Mouse (Mus musculus) heart, adult 2 months (tissue): ENCODE results near the gene Katna1. TPM values are rescaled to one million over a fixed set of nuclear protein-coding genes. Genes with fewer than 3 reads are reported as not detected.

Experiments used
- DNase-seq, 2 experiments: peaks; one replicate each; pipeline ENCODE4 v3.0.0; 2021
- H3K27ac ChIP-seq: fragments of 200-600 bp; 2 replicates; pipeline ENCODE4 v1.8.1; 2022
- H3K27me3 ChIP-seq: fragments of 200-500 bp; 2 replicates; pipeline ENCODE4 v1.6.1; 2012; ENCODE audit warnings: mild to moderate bottlenecking, low read length, inconsistent platforms, mixed read lengths; ENCODE audit not compliant: control insufficient read depth, insufficient read depth
- H3K36me3 ChIP-seq: fragments of 200-500 bp; 2 replicates; pipeline ENCODE4 v1.6.1; 2012; ENCODE audit warnings: low read length, inconsistent platforms; ENCODE audit not compliant: control insufficient read depth, insufficient read depth
- H3K4me1 ChIP-seq: fragments of 200-500 bp; 2 replicates; pipeline ENCODE4 v1.6.1; 2011; ENCODE audit warnings: low read length; ENCODE audit not compliant: control insufficient read depth, insufficient read depth
- H3K4me3 ChIP-seq: fragments of 200-600 bp; 2 replicates; pipeline ENCODE4 v1.8.1; 2022
- H3K79me2 ChIP-seq: fragments of 200-500 bp; replicated peaks from 2 replicates; pipeline ENCODE4 v1.6.1; 2012; ENCODE audit warnings: mild to moderate bottlenecking, inconsistent platforms, low read length, moderate library complexity, mixed read lengths; ENCODE audit not compliant: control insufficient read depth, insufficient read depth
- H3K9ac ChIP-seq: fragments of 200-500 bp; 2 replicates; pipeline ENCODE4 v1.6.1; 2012; ENCODE audit warnings: low read depth, mild to moderate bottlenecking, control low read depth, inconsistent platforms, low read length, mixed read lengths
- CTCF ChIP-seq: fragments of 200-600 bp; IDR thresholded peaks from 2 replicates; pipeline ENCODE4 v1.8.1; 2022; ENCODE audit warnings: antibody characterized with exemption, mild to moderate bottlenecking, moderate library complexity
- EP300 ChIP-seq: fragments of 200-500 bp; IDR thresholded peaks from 2 replicates; pipeline ENCODE4 v1.6.1; 2011; ENCODE audit warnings: low read depth, low read length, control low read depth; ENCODE audit not compliant: insufficient read depth
- POLR2A ChIP-seq: fragments of 200-500 bp; IDR thresholded peaks from 2 replicates; pipeline ENCODE4 v1.6.1; 2011; ENCODE audit warnings: mild to moderate bottlenecking, low read depth, low read length, control low read depth; ENCODE audit not compliant: insufficient read depth
- WGBS: fragments of 180-500 bp; shearing (Covaris S2); methylation state at CpG from one replicate; pipeline ENCODE4 v1.1.7; 2018; 5-methylcytosine and 5-hydroxymethylcytosine counted together
- intact Hi-C: fragments of 180-260 bp; cut with DNase I; formaldehyde crosslinking; loops from one replicate; pipeline ENCODE4 v1.15.1; 2025
- long read RNA-seq: library from polyadenylated mRNA; stranded (forward); transcript quantifications from one replicate; pipeline ENCODE4 v2.0.0, GENCODE M21; 2021
- polyA plus RNA-seq: library from polyadenylated mRNA; depleted of rRNA; stranded (reverse); fragments of >200 nt; gene quantifications from 2 replicates; pipeline ENCODE4 v1.2.3, GENCODE M21; 2012; rRNA removed
- total RNA-seq, 2 experiments: library from RNA; stranded (reverse); gene quantifications; 2 replicates each; pipeline ENCODE4 v1.2.3; 2021

The Katna1 gene
- 10 to 100 TPM; 11.9 to 14.2 TPM for total RNA-seq
- polyA plus RNA-seq: 3.7 and 4.4 TPM in 2 replicates
- long read RNA-seq, transcript Katna1-201 (11 exons, 1,774 nt): major isoform, 11 of 11 reads
- long read RNA-seq, partial matches to known transcripts: 0 of 11 reads
- long read RNA-seq, other reads (novel, unspliced or antisense): 0 of 11 reads

- Histone ChIP-seq H3K9ac (peak within 1 kb of the TSS; percentile 92), H3K79me2 (peaks cover 3% of the 10 kb centered on the region; the same call in 1 of the 2 replicates), H3K4me1 (peaks cover 1% of the 10 kb centered on the region; the same call in 1 of the 2 replicates), H3K4me3 (peak within 1 kb of the TSS; percentile 78), H3K27ac (peak within 1 kb of the TSS; percentile 80), H3K27me3 (no peaks in the 10 kb centered on the region), H3K36me3 (no peaks in the 10 kb centered on the region)
- TF ChIP-seq CTCF (no peak), POLR2A (peak; percentile 75)
- intact Hi-C loops: loop anchor here (2.0 to 5.0 kb wide), 3 partner anchors 44 to 59 kb away; partner anchors contain the start of genes Lats1, Nup43 and Pcmt1
- under 1% methylated on average over 48 of the region's 49 CpGs for WGBS
- peak; percentile 93 to 94 for DNase-seq
These were observed at the start of gene Katna1 for GRCm38 (mm10) chr10:7725751-7726500. Gene Katna1, plus strand, starts transcription at chr10:7726000.

DNA sequence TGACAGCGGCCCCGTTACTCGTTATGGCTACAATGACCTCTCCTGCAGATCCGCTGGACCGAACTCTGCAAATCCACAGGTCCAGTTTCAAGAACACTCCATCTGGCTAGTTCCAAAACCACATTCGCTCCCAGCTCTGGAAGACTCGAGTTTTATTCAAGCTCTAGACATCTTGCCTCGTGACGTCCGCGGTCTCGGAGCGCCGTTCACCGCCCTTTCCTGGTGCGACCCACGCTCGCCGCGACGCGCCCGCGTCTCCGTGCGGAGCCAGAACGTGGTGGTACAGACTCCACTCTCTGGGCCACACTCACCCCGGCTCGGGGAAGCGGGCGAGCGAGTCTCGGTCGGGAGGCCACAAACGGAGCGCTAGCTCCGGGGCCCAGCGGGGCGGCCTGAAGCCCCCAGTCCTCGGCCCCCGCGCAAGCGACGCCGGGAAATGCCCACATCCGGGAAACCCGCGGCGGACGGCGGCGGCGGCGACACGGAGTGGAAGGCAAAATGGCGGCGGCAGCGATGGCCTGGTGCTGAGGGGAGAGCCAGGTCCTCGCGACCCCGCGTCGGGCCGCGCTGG, 45.0 kb upstream of the Katna1 start, which contains the start of the genes Pcmt1 and Lats1:
Gene Pcmt1 (minus strand): TSS at position 406 of the 571 bp plus-strand sequence.
Gene Lats1 (plus strand): TSS at position 484 of the 571 bp plus-strand sequence.
- Histone ChIP-seq H3K4me3 (peak within 1 kb of the TSS; percentile 81), H3K27me3 (no peaks in the 10 kb centered on the region), H3K36me3 (peaks cover 29% of the 10 kb centered on the region), H3K27ac (peak within 1 kb of the TSS; percentile 97), H3K9ac (peak within 1 kb of the TSS; percentile 95), H3K79me2 (peaks cover 9% of the 10 kb centered on the region), H3K4me1 (peaks cover 14% of the 10 kb centered on the region)
- DNase-seq: peak; percentile 91 to 94
- intact Hi-C loops: loop anchor here (2.0 to 10.0 kb wide), 4 partner anchors 18 to 274 kb away; partner anchors contain the start of genes Ginm1, Katna1, Ppil4 and Tab2
- TF ChIP-seq EP300: no peak
- TF ChIP-seq POLR2A: peak; percentile 66
- TF ChIP-seq CTCF: no peak
- WGBS: under 1% methylated on average over 65 of the region's 65 CpGs

DNA sequence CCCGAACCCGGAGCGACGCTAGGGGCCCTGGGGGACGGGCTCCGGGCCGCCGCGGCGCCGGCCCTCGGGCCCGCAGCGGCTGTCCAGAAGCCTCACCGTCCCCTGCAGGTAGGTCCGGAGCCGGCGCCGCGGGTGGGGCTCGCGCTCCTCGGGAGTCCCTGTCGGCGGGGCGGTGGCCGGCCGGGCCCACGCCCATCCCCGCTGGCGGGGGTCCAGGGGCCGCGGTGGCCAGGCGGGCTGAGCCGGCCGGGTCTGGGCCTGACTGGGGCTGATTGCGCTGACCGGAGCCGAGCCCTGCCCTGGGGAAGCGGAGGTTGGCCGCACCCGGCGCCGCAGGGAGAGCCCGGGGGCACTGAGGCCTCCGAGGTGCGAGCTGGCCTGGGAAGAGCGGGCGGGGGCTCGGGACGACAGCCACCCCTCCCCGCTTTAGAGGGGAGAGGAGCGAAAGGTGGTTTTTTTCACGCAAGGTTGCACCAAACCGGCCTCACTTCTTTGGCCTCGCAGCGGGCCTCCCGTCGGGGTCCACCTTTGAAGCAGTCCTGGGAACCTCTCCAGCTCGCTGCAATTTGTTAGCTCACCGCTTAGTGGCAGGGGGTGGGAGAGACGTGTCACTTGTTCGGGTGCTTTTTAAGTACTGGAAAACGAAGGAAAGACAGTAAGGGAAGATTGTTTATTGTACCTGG, 44.3 kb upstream of the Katna1 start:
- TF ChIP-seq EP300: no peak
- TF ChIP-seq CTCF: peak; percentile 55
- TF ChIP-seq POLR2A: no peak; the same call in 1 of the 2 replicates
- intact Hi-C loops: loop anchor here (2.0 to 10.0 kb wide), 4 partner anchors 19 to 273 kb away; partner anchors contain the start of genes Ginm1, Katna1, Ppil4 and Tab2

GRCm38 (mm10) chr10:7682249-7682648, 43.6 kb upstream of the Katna1 start:
- Histone ChIP-seq H3K4me1 (peaks cover 14% of the 10 kb centered on the region), H3K79me2 (peaks cover 9% of the 10 kb centered on the region), H3K27ac (peak overlapping the region; percentile 97), H3K9ac (no peak overlapping the region), H3K27me3 (no peaks in the 10 kb centered on the region), H3K4me3 (peak overlapping the region; percentile 81), H3K36me3 (peaks cover 27% of the 10 kb centered on the region)
- WGBS: 27% methylated on average over 3 of the region's 3 CpGs
- intact Hi-C loops: loop anchor here (5.0 to 10.0 kb wide), 3 partner anchors 45 to 273 kb away; partner anchors contain the start of genes Ginm1, Katna1, Ppil4 and Tab2
- TF ChIP-seq POLR2A (no peak), EP300 (no peak), CTCF (no peak)
- DNase-seq: no peak

More for the DNA sequence above, 44.3 kb upstream of the Katna1 start:
- Histone ChIP-seq H3K27me3 (no peaks in the 10 kb centered on the region), H3K4me3 (peak overlapping the region; percentile 81), H3K79me2 (peaks cover 9% of the 10 kb centered on the region), H3K27ac (peak overlapping the region; percentile 97), H3K9ac (peak overlapping the region; percentile 95), H3K36me3 (peaks cover 29% of the 10 kb centered on the region), H3K4me1 (peaks cover 14% of the 10 kb centered on the region)
- WGBS: under 1% methylated on average over 64 of the region's 64 CpGs
- DNase-seq: peak; percentile 86 to 87

- peaks cover 30% of the 10 kb centered on the region for H3K36me3 ChIP-seq
- H3K27ac ChIP-seq: no peak overlapping the region
- H3K9ac ChIP-seq: no peak overlapping the region
- H3K79me2 ChIP-seq: peaks cover 10% of the 10 kb centered on the region
- H3K4me3 ChIP-seq: no peak overlapping the region
- no peaks in the 10 kb centered on the region for H3K27me3 ChIP-seq
- peaks cover 10% of the 10 kb centered on the region for H3K4me1 ChIP-seq
- no peak for DNase-seq
- TF ChIP-seq CTCF (no peak), POLR2A (no peak), EP300 (no peak)
- intact Hi-C loops: loop anchor here (10.0 kb wide), 1 partner anchor 268 kb away; the partner anchor contains the start of gene Tab2
- 70% methylated on average over 6 of the region's 6 CpGs for WGBS
These were observed 38.9 kb upstream of the Katna1 start for GRCm38 (mm10) chr10:7686902-7687301.
